Comparison of ENCODE assay signal across 19 mouse cellular contexts in genomic region chr4:62997606-62998005, GRCm38 (mm10). TPM values are rescaled to one million over a fixed set of nuclear protein-coding genes. Genes with fewer than 3 reads are reported as not detected.
DNase-seq lines count a peak whose midpoint lies in the region; ATAC-seq and TF ChIP-seq lines count a peak whose summit lies in the region.
"Had no signal": no experiment of that assay in that cellular context is flagged by ENCODE, and none has a peak within 500 bp of the region (broad histone marks: within the 10 kb centered on the region; RNA-seq: fewer than 3 reads in every experiment).

No protein-coding gene starts in this region.

- no peak overlapping the region for H3K9ac ChIP-seq in embryonic facial prominence, embryonic 12.5 days
- no peak overlapping the region for H3K9ac ChIP-seq in heart, embryonic 16.5 days (ENCODE audit: low read length)
- no peak overlapping the region for H3K9ac ChIP-seq in liver, postnatal 0 days (replicated peaks)
- no peak overlapping the region for H3K9ac ChIP-seq in liver, embryonic 12.5 days
- H3K9ac ChIP-seq in embryonic facial prominence, embryonic 13.5 days: no peak overlapping the region
- H3K9ac ChIP-seq: forebrain, postnatal 0 days had no signal

- H3K4me1 ChIP-seq in embryonic facial prominence, embryonic 12.5 days: peaks cover 37% of the 10 kb centered on the region
- peaks cover 25% of the 10 kb centered on the region for H3K4me1 ChIP-seq in embryonic facial prominence, embryonic 10.5 days
- peaks cover 43% of the 10 kb centered on the region for H3K4me1 ChIP-seq in heart, embryonic 16.5 days (ENCODE audit: control insufficient read depth, insufficient read depth, low read length)
- H3K4me1 ChIP-seq in liver, postnatal 0 days (ENCODE audit: insufficient read depth): peaks cover 15% of the 10 kb centered on the region; the same call in 1 of the 2 replicates
- H3K4me1 ChIP-seq in liver, embryonic 12.5 days: peaks cover 26% of the 10 kb centered on the region
- peaks cover 48% of the 10 kb centered on the region for H3K4me1 ChIP-seq in embryonic facial prominence, embryonic 13.5 days
- H3K4me1 ChIP-seq: megakaryocyte, embryonic 14.5 days had no signal

- no peaks in the 10 kb centered on the region for H3K27me3 ChIP-seq in embryonic facial prominence, embryonic 12.5 days
- no peaks in the 10 kb centered on the region for H3K27me3 ChIP-seq in embryonic facial prominence, embryonic 10.5 days (replicated peaks; ENCODE audit: low read depth, poor library complexity, severe bottlenecking)
- H3K27me3 ChIP-seq in heart, embryonic 16.5 days (ENCODE audit: control insufficient read depth, insufficient read depth, low read length): no peaks in the 10 kb centered on the region
- H3K27me3 ChIP-seq in liver, postnatal 0 days (ENCODE audit: insufficient read depth, low read length): no peaks in the 10 kb centered on the region
- H3K27me3 ChIP-seq in liver, embryonic 12.5 days (replicated peaks): no peaks in the 10 kb centered on the region
- no peaks in the 10 kb centered on the region for H3K27me3 ChIP-seq in embryonic facial prominence, embryonic 13.5 days

- TF ChIP-seq EP300 in liver, postnatal 0 days (IDR thresholded peaks at IDR 0.05; ENCODE audit: low read depth): no peak

- H3K4me3 ChIP-seq in embryonic facial prominence, embryonic 12.5 days: no peak overlapping the region
- H3K4me3 ChIP-seq in embryonic facial prominence, embryonic 10.5 days: no peak overlapping the region
- H3K4me3 ChIP-seq in heart, embryonic 16.5 days (ENCODE audit: low read length): no peak overlapping the region
- no peak overlapping the region for H3K4me3 ChIP-seq in liver, postnatal 0 days (ENCODE audit: low read depth, low read length)
- H3K4me3 ChIP-seq in liver, embryonic 12.5 days: no peak overlapping the region
- no peak overlapping the region for H3K4me3 ChIP-seq in embryonic facial prominence, embryonic 13.5 days
- H3K4me3 ChIP-seq: erythroblast, embryonic 14.5 days; gastrocnemius, adult 2 months; myocyte had no signal

- ATAC-seq in embryonic facial prominence, embryonic 12.5 days (ENCODE audit: insufficient number of reproducible peaks, insufficient read depth, low FRiP score, low TSS enrichment): no peak
- ATAC-seq in heart, embryonic 16.5 days (replicated peaks; ENCODE audit: extremely low read depth, insufficient read depth, low FRiP score): no peak
- no peak for ATAC-seq in liver, postnatal 0 days
- ATAC-seq in liver, embryonic 12.5 days: no peak
- ATAC-seq in embryonic facial prominence, embryonic 13.5 days (ENCODE audit: insufficient number of reproducible peaks, insufficient read depth, low FRiP score, low TSS enrichment, low read depth): no peak
- ATAC-seq: inflammation-experienced regulatory T-cells, adult 6 months had no signal

- H3K27ac ChIP-seq in embryonic facial prominence, embryonic 12.5 days: peak overlapping the region; percentile 77
- H3K27ac ChIP-seq in embryonic facial prominence, embryonic 10.5 days (replicated peaks): no peak overlapping the region
- H3K27ac ChIP-seq in heart, embryonic 16.5 days (ENCODE audit: low read length): peak overlapping the region; percentile 96
- H3K27ac ChIP-seq in liver, postnatal 0 days (ENCODE audit: low read depth): 0 out of 2 replicates have a peak overlapping the region, but pooled peaks have one; percentile 91
- H3K27ac ChIP-seq in liver, embryonic 12.5 days: no peak overlapping the region
- peak overlapping the region; percentile 81 for H3K27ac ChIP-seq in embryonic facial prominence, embryonic 13.5 days
- H3K27ac ChIP-seq: gastrocnemius, adult 2 months had no signal

- no peak overlapping the region for H3K4me2 ChIP-seq in embryonic facial prominence, embryonic 12.5 days (replicated peaks)
- H3K4me2 ChIP-seq in heart, embryonic 16.5 days (ENCODE audit: low read depth, low read length): no peak overlapping the region
- H3K4me2 ChIP-seq in liver, postnatal 0 days (ENCODE audit: low read depth, low read length): no peak overlapping the region
- H3K4me2 ChIP-seq in liver, embryonic 12.5 days: no peak overlapping the region
- H3K4me2 ChIP-seq in embryonic facial prominence, embryonic 13.5 days: no peak overlapping the region

- 84% methylated on average over 6 of the region's 6 CpGs for WGBS in embryonic facial prominence, embryonic 12.5 days
- WGBS in embryonic facial prominence, embryonic 10.5 days: 85% methylated on average over 6 of the region's 6 CpGs
- 89% methylated on average over 6 of the region's 6 CpGs for WGBS in heart, embryonic 16.5 days
- WGBS in liver, postnatal 0 days (ENCODE audit: insufficient replicate concordance): 71% methylated on average over 6 of the region's 6 CpGs
- WGBS in liver, embryonic 12.5 days (ENCODE audit: insufficient replicate concordance): 66% methylated on average over 6 of the region's 6 CpGs
- 76% methylated on average over 6 of the region's 6 CpGs for WGBS in embryonic facial prominence, embryonic 13.5 days

- 0 out of 2 replicates have a peak, but pooled peaks cover 4% of the 10 kb centered on the region for H3K36me3 ChIP-seq in embryonic facial prominence, embryonic 12.5 days
- peaks cover 35% of the 10 kb centered on the region for H3K36me3 ChIP-seq in embryonic facial prominence, embryonic 10.5 days (replicated peaks)
- H3K36me3 ChIP-seq in heart, embryonic 16.5 days (ENCODE audit: control insufficient read depth, insufficient read depth): no peaks in the 10 kb centered on the region
- no peaks in the 10 kb centered on the region for H3K36me3 ChIP-seq in liver, postnatal 0 days (replicated peaks; ENCODE audit: insufficient read depth, low read length)
- H3K36me3 ChIP-seq in liver, embryonic 12.5 days: 0 out of 2 replicates have a peak, but pooled peaks cover 2% of the 10 kb centered on the region
- peaks cover 15% of the 10 kb centered on the region for H3K36me3 ChIP-seq in embryonic facial prominence, embryonic 13.5 days

- intact Hi-C loops in heart, postnatal 25 days (cut with DNase I): no loop called here

- TF ChIP-seq CTCF in liver, postnatal 0 days (IDR thresholded peaks at IDR 0.05; ENCODE audit: low read depth): no peak

- no peak for DNase-seq in embryonic facial prominence, embryonic 10.5 days (ENCODE audit: low spot score)
- no peak for DNase-seq in heart, postnatal 25 days (ENCODE audit: low spot score)
- DNase-seq in liver, postnatal 0 days: no peak
- DNase-seq in ovary, postnatal 10 days (ENCODE audit: low spot score): no peak
- DNase-seq: adrenal gland, postnatal 14 days; cerebellum, adult 8-10 months; forebrain, postnatal 0 days; gastrocnemius, adult 2 months; heart, adult 18-20 months; liver; thymus, adult 18-20 months had no signal

- H3K9me3 ChIP-seq in embryonic facial prominence, embryonic 12.5 days: no peaks in the 10 kb centered on the region
- H3K9me3 ChIP-seq in embryonic facial prominence, embryonic 10.5 days: peaks cover 6% of the 10 kb centered on the region; the same call in 1 of the 2 replicates
- H3K9me3 ChIP-seq in heart, embryonic 16.5 days (replicated peaks; ENCODE audit: control insufficient read depth, low read length): peaks cover 4% of the 10 kb centered on the region
- H3K9me3 ChIP-seq in liver, postnatal 0 days (ENCODE audit: low read length): 0 out of 2 replicates have a peak, but pooled peaks cover 3% of the 10 kb centered on the region
- no peaks in the 10 kb centered on the region for H3K9me3 ChIP-seq in liver, embryonic 12.5 days (replicated peaks)
- H3K9me3 ChIP-seq in embryonic facial prominence, embryonic 13.5 days: peaks cover 5% of the 10 kb centered on the region; the same call in 1 of the 2 replicates

RNA-seq across cellular contexts. Expression of gene Zfp618, which starts 32.2 kb away (rescaled TPM):
- 40.4 and 42.4 TPM in 2 replicates for polyA plus RNA-seq in embryonic facial prominence, embryonic 12.5 days (2016; fragmentation: Nextera tagmentation; extraction: Ambion mirVana)
- 23.0 and 26.9 TPM in 2 replicates for polyA plus RNA-seq in embryonic facial prominence, embryonic 10.5 days (2016; fragmentation: Nextera tagmentation; extraction: Ambion mirVana)
- polyA plus RNA-seq in heart, embryonic 16.5 days (2015; fragmentation: Nextera tagmentation; extraction: Ambion mirVana): 7.7 and 12.5 TPM in 2 replicates
- under 1 TPM; 0.36 to 0.48 TPM for total RNA-seq in heart, postnatal 25 days (2021)
- 4.5 and 7.4 TPM in 2 replicates for polyA plus RNA-seq in liver, postnatal 0 days (2015; fragmentation: Nextera tagmentation; extraction: Ambion mirVana)
- polyA plus RNA-seq in liver, embryonic 12.5 days (2016; fragmentation: Nextera tagmentation; extraction: Ambion mirVana): 4.4 and 5.8 TPM in 2 replicates
- polyA plus RNA-seq in embryonic facial prominence, embryonic 13.5 days (2015; fragmentation: Nextera tagmentation; extraction: Ambion mirVana): 33.3 and 40.4 TPM in 2 replicates
- polyA plus RNA-seq: erythroblast, embryonic 14.5 days; myocyte had no signal

Comparison
In these comparisons a context has a peak if more than half of its experiments do, and no peak if none do; other contexts are left out.
1. H3K27ac ChIP-seq: peak in embryonic facial prominence, embryonic 12.5 days (single experiment), heart, embryonic 16.5 days (single experiment), liver, postnatal 0 days (single experiment) and embryonic facial prominence, embryonic 13.5 days (single experiment); none in embryonic facial prominence, embryonic 10.5 days (single experiment) and liver, embryonic 12.5 days (single experiment).